Mouse (Mus musculus) kidney, embryonic 16.5 days (tissue): ENCODE results near the gene Ccdc92b. TPM values are rescaled to one million over a fixed set of nuclear protein-coding genes. Genes with fewer than 3 reads are reported as not detected.

Experiments
- ATAC-seq: fragments of 200-750 bp; cut with Nextera tagmentation; 2 replicates; pipeline ENCODE4 v1.8.0; 2017; ENCODE audit warnings: moderate TSS enrichment; ENCODE audit not compliant: low FRiP score, low TSS enrichment
- H3K27ac ChIP-seq: fragments of 300-500 bp; sonication (generic); 2 replicates; pipeline ENCODE4 v1.5.1; 2014; ENCODE audit warnings: low read length
- H3K27me3 ChIP-seq: fragments of 300-500 bp; sonication (generic); 2 replicates; pipeline ENCODE4 v1.6.1; 2014; ENCODE audit warnings: low read length, control low read depth, mixed read lengths; ENCODE audit not compliant: insufficient read depth
- H3K36me3 ChIP-seq: fragments of 300-500 bp; sonication (generic); 2 replicates; pipeline ENCODE4 v1.6.1; 2014; ENCODE audit warnings: low read length, control low read depth, mixed read lengths; ENCODE audit not compliant: insufficient read depth
- H3K4me1 ChIP-seq: fragments of 300-500 bp; sonication (generic); 2 replicates; pipeline ENCODE4 v1.6.1; 2014; ENCODE audit warnings: low read length, control low read depth, mixed read lengths; ENCODE audit not compliant: insufficient read depth
- H3K4me2 ChIP-seq: fragments of 300-500 bp; sonication (generic); replicated peaks from 2 replicates; pipeline ENCODE4 v1.6.1; 2014; ENCODE audit warnings: low read depth, low read length
- H3K4me3 ChIP-seq: fragments of 300-500 bp; sonication (generic); 2 replicates; pipeline ENCODE4 v1.5.1; 2014; ENCODE audit warnings: mild to moderate bottlenecking, low read length
- H3K9ac ChIP-seq: fragments of 300-500 bp; sonication (generic); replicated peaks from 2 replicates; pipeline ENCODE4 v1.6.1; 2014; ENCODE audit warnings: low read length
- H3K9me3 ChIP-seq: fragments of 300-500 bp; sonication (generic); 2 replicates; pipeline ENCODE4 v1.6.1; 2016; ENCODE audit warnings: low read length, control low read depth
- WGBS: fragments of 180-500 bp; shearing (Covaris S2); extraction: QIAGEN DNeasy Blood & Tissue Kit; methylation state at CpG from one replicate; pipeline ENCODE4 v1.1.7; 2014; 5-methylcytosine and 5-hydroxymethylcytosine counted together
- polyA plus RNA-seq: library from polyadenylated mRNA; unstranded; fragments of >200 nt; fragmentation: Nextera tagmentation; extraction: Ambion mirVana; gene quantifications from 2 replicates; pipeline ENCODE4 v1.2.1, GENCODE M21; 2015

Ccdc92b gene
- polyA plus RNA-seq, 1 experiment from 2014 or later, result 0.17 TPM

- WGBS, result 88% methylated on average over 5 of the region's 5 CpGs
- no peak overlapping the region for H3K4me2 ChIP-seq
- H3K27ac ChIP-seq, result no peak overlapping the region
- no peaks in the 10 kb centered on the region for H3K27me3 ChIP-seq
- peaks cover 47% of the 10 kb centered on the region for H3K36me3 ChIP-seq
- H3K9ac ChIP-seq, result no peak overlapping the region
- no peak for ATAC-seq
- H3K4me1 ChIP-seq, result no peaks in the 10 kb centered on the region
- no peak overlapping the region for H3K4me3 ChIP-seq
- H3K9me3 ChIP-seq, result no peaks in the 10 kb centered on the region
Observed at GRCm38 (mm10) chr11:74671839-74672238, 52.4 kb downstream of the Ccdc92b start.

- Histone ChIP-seq H3K36me3 (peaks cover 41% of the 10 kb centered on the region), H3K4me2 (no peak overlapping the region), H3K9me3 (no peaks in the 10 kb centered on the region), H3K27me3 (no peaks in the 10 kb centered on the region), H3K4me1 (no peaks in the 10 kb centered on the region), H3K4me3 (no peak overlapping the region), H3K9ac (no peak overlapping the region), H3K27ac (no peak overlapping the region)
- 0 out of 2 replicates have a peak, but pooled peaks have one; percentile 23 for ATAC-seq
- 85% methylated on average over 6 of the region's 6 CpGs for WGBS
Observed at GRCm38 (mm10) chr11:74672901-74673513, 53.6 kb downstream of the Ccdc92b start.

GRCm38 (mm10) chr11:74673561-74673960 lies 54.2 kb downstream of the Ccdc92b start:
- Histone ChIP-seq H3K27me3 (no peaks in the 10 kb centered on the region), H3K27ac (0 out of 2 replicates have a peak overlapping the region, but pooled peaks have one; percentile 24), H3K9me3 (no peaks in the 10 kb centered on the region), H3K9ac (no peak overlapping the region), H3K4me3 (no peak overlapping the region), H3K4me2 (no peak overlapping the region), H3K4me1 (no peaks in the 10 kb centered on the region), H3K36me3 (peaks cover 42% of the 10 kb centered on the region)
- ATAC-seq, result no peak
- 97% methylated on average over 1 of the region's 1 CpGs for WGBS

GRCm38 (mm10) chr11:74674713-74675112 lies 55.3 kb downstream of the Ccdc92b start:
- no peak overlapping the region for H3K4me2 ChIP-seq
- H3K4me1 ChIP-seq, result no peaks in the 10 kb centered on the region
- no peaks in the 10 kb centered on the region for H3K27me3 ChIP-seq
- H3K27ac ChIP-seq, result no peak overlapping the region
- 94% methylated on average over 8 of the region's 8 CpGs for WGBS
- ATAC-seq, result no peak
- H3K4me3 ChIP-seq, result no peak overlapping the region
- H3K9me3 ChIP-seq, result no peaks in the 10 kb centered on the region
- H3K9ac ChIP-seq, result no peak overlapping the region
- peaks cover 38% of the 10 kb centered on the region for H3K36me3 ChIP-seq

- Histone ChIP-seq H3K4me3 (no peak overlapping the region), H3K27ac (no peak overlapping the region), H3K27me3 (no peaks in the 10 kb centered on the region), H3K36me3 (peaks cover 42% of the 10 kb centered on the region), H3K9me3 (no peaks in the 10 kb centered on the region), H3K9ac (no peak overlapping the region), H3K4me1 (no peaks in the 10 kb centered on the region), H3K4me2 (no peak overlapping the region)
- ATAC-seq, result no peak
- WGBS, result 79% methylated on average over 4 of the region's 4 CpGs
Observed at GRCm38 (mm10) chr11:74675156-74675555, 55.8 kb downstream of the Ccdc92b start.

Other genes starting within 250 kb of the Ccdc92b start
- gene Rap1gap2, start 8.7 kb upstream of the Ccdc92b start, polyA plus RNA-seq, result 5.5 and 6.2 TPM in 2 replicates
- gene Cluh, start 29.9 kb downstream of the Ccdc92b start, polyA plus RNA-seq, result 44.6 and 46.3 TPM in 2 replicates
- gene Pafah1b1, start 105.1 kb downstream of the Ccdc92b start, polyA plus RNA-seq, result 34.4 and 36.9 TPM in 2 replicates
- gene Mettl16, start 151.2 kb downstream of the Ccdc92b start, polyA plus RNA-seq, result 53.3 and 59.4 TPM in 2 replicates
- 4.7 and 4.8 TPM in 2 replicates for gene Mnt, start 211.3 kb downstream of the Ccdc92b start, polyA plus RNA-seq